Mouse (Mus musculus) erythroblast, embryonic 14.5 days (primary cell): ENCODE data around the gene Acta1. TPM values are rescaled to one million over a fixed set of nuclear protein-coding genes. Genes with fewer than 3 reads are reported as not detected.

Source experiments
- H3K27me3 ChIP-seq: 2 replicates; pipeline ENCODE4 v1.6.1; 2012; ENCODE audit warnings: inconsistent platforms; ENCODE audit not compliant: control insufficient read depth
- H3K36me3 ChIP-seq: 2 replicates; pipeline ENCODE4 v1.6.1; 2012; ENCODE audit warnings: mild to moderate bottlenecking, inconsistent platforms; ENCODE audit not compliant: control insufficient read depth
- H3K4me1 ChIP-seq: 2 replicates; pipeline ENCODE4 v1.6.1; 2012; ENCODE audit warnings: inconsistent platforms; ENCODE audit not compliant: control insufficient read depth
- H3K4me3 ChIP-seq: replicated peaks from 2 replicates; pipeline ENCODE3; 2012; ENCODE audit warnings: moderate library complexity, mild to moderate bottlenecking, inconsistent platforms
- H3K9me3 ChIP-seq: 2 replicates; pipeline ENCODE4 v1.6.1; 2012; ENCODE audit warnings: low read length, inconsistent platforms, mixed read lengths; ENCODE audit not compliant: control insufficient read depth
- GATA1 ChIP-seq: IDR thresholded peaks from 2 replicates; pipeline ENCODE4 v1.6.1; 2012; ENCODE audit warnings: low read length, inconsistent platforms, mixed read lengths
- TAL1 ChIP-seq: IDR thresholded peaks from 3 replicates; pipeline ENCODE4 v1.6.1; 2012; ENCODE audit warnings: low read length, inconsistent platforms, mixed read lengths
- polyA plus RNA-seq: library from polyadenylated mRNA; stranded (reverse); fragments of >175 nt; gene quantifications from 2 replicates; pipeline ENCODE4 v1.2.3, GENCODE M21; 2012

Acta1 gene
- 0.29 and 0.44 TPM in 2 replicates for polyA plus RNA-seq

DNA sequence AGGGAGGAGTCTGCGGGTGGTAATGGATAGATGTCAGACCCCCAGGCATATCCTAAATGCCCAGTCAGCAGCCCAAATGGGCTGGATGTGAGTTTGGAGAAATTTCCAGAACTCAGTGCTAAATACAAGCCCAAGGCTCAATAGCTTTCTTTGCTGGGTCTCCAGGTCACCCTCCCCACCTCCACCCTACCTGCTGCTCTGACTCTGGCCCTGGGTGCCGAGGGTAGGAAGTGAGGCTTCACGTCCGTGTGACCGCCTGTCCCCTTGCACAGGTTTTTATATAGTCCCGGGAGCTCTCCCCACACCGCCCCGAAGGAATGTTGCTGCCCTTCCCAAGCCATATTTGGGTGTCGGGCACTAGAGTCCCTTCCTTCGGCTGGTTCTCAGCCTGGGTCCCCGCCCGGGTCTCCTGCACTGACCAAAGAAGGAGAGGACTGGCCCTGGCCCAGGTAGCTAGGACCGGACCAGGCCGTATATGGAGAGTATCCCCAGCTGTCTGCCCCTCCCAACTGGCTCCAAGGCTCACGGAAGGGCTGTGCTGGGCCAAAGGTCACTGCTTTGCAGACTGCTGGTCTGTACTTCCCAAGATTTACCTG lies at the start of gene Acta1:
Acta1 (minus strand) TSS at position 250 of the 596 bp plus-strand sequence.
- Histone ChIP-seq H3K27me3 (peaks cover 69% of the 10 kb centered on the region), H3K36me3 (peaks cover 28% of the 10 kb centered on the region), H3K4me3 (no peak within 1 kb of the TSS), H3K4me1 (peaks cover 4% of the 10 kb centered on the region), H3K9me3 (peaks cover 11% of the 10 kb centered on the region; the same call in 1 of the 2 replicates)
- TF ChIP-seq GATA1, result no peak
- TF ChIP-seq TAL1, result no peak

DNA sequence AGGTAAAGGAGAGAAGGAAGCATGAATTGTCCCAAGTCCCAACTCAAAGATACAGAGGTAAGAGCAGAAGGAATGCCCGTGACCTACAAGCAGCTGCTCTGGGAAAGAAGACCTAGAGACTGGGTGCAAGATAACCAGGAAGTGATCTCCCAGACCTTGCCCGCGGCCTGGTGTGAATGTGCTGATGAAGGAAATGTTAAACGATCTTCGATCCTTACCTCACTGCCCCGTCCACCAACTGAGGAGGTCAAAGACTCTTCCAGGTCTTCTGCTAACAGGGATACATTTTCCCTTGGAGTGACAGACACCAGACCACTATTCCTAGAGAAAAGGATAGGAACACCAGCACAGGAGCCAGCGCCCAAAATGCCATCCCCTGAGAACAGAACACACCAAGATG lies 34.5 kb upstream of the Acta1 start:
- TF ChIP-seq GATA1, result no peak
- no peak for TF ChIP-seq TAL1
- Histone ChIP-seq H3K36me3 (peaks cover 97% of the 10 kb centered on the region), H3K27me3 (no peaks in the 10 kb centered on the region), H3K4me3 (no peak overlapping the region), H3K9me3 (no peaks in the 10 kb centered on the region), H3K4me1 (no peaks in the 10 kb centered on the region)

DNA sequence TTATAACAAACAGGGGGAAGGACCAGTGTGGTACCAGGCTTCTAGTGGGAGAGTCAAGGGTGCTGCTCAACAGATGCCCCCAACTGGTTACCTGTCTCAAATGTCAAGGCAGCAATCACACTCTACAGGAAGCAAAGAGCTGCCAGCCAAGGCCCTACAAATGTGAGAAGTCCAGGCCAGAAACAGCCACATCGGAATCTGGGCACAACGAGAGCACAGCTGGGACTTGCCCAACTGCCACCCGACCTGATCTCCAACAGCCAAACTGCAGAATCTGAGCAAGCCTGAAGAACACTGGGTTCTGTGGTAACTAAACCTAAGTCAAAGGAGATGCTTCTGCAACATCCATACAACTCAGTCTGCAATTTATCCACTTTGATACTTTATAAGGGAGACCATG lies 31.1 kb upstream of the Acta1 start:
- no peak overlapping the region for H3K4me3 ChIP-seq
- no peaks in the 10 kb centered on the region for H3K9me3 ChIP-seq
- peaks cover 97% of the 10 kb centered on the region for H3K36me3 ChIP-seq
- H3K27me3 ChIP-seq, result no peaks in the 10 kb centered on the region
- no peaks in the 10 kb centered on the region for H3K4me1 ChIP-seq
- no peak for TF ChIP-seq GATA1
- TF ChIP-seq TAL1, result no peak

DNA sequence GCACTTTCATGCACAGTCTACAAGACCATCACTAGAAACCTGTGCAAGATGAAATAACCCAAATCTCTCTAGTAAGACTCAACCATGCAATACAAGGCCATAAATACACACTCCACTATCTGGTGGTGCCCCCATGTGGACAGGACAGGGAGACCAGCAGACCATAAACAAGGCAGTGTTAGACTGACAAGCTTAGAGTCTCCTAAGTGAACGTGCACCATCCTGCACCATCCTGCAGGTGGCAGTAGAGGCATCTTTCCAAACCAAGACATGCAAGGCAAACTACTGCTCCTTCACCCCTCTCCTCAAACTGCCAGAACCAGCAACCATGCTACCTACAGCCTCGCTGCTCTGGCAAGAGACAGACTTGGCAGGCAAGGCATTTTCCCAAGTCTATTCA lies 30.2 kb upstream of the Acta1 start:
- H3K9me3 ChIP-seq, result no peaks in the 10 kb centered on the region
- no peak overlapping the region for H3K4me3 ChIP-seq
- no peaks in the 10 kb centered on the region for H3K4me1 ChIP-seq
- TF ChIP-seq TAL1 (no peak), GATA1 (no peak)
- H3K27me3 ChIP-seq, result no peaks in the 10 kb centered on the region
- H3K36me3 ChIP-seq, result peaks cover 97% of the 10 kb centered on the region

DNA sequence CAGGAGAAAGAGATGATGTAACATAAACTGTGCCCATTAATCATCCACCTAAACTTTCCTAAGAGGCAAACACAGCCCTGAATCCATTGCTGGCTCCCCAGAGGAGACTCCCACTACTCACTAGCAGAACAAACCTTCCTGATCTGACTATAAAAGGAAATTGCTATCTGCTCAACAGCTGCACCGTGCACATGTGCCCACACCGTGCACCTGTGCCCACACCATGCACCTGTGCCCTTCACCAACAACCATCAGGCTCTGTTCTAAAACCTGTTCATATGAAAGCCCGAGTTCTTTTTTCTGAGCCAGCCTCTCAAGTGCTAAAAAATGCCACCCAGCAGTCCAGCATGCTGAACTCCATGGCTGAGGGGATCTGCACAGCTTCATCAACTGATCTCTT lies 20.1 kb upstream of the Acta1 start:
- TF ChIP-seq TAL1 (no peak), GATA1 (no peak)
- H3K9me3 ChIP-seq, result no peaks in the 10 kb centered on the region
- H3K36me3 ChIP-seq, result peaks cover 100% of the 10 kb centered on the region
- H3K27me3 ChIP-seq, result no peaks in the 10 kb centered on the region
- no peak overlapping the region for H3K4me3 ChIP-seq
- H3K4me1 ChIP-seq, result no peaks in the 10 kb centered on the region

DNA sequence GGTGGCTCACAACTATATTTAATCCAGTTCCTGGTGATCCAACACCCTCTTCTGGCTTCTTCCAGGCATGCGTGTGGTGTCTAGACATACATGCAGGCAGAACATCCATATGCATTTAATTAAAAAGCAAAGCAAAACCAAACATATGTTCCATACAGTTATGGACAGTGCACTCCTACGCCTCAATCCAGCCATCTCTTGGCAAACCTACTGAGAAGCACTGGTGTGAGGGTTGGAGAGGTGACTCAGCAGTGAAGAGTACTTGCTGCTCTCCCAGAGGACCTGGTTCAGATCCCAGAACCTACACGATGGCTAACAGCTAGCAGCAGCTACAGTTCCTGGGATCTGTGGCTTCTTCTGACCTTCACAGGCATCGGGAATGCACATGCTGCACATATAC lies 17.7 kb upstream of the Acta1 start:
- Histone ChIP-seq H3K4me1 (no peaks in the 10 kb centered on the region), H3K27me3 (no peaks in the 10 kb centered on the region), H3K4me3 (no peak overlapping the region), H3K36me3 (peaks cover 100% of the 10 kb centered on the region), H3K9me3 (no peaks in the 10 kb centered on the region)
- TF ChIP-seq GATA1 (no peak), TAL1 (no peak)

DNA sequence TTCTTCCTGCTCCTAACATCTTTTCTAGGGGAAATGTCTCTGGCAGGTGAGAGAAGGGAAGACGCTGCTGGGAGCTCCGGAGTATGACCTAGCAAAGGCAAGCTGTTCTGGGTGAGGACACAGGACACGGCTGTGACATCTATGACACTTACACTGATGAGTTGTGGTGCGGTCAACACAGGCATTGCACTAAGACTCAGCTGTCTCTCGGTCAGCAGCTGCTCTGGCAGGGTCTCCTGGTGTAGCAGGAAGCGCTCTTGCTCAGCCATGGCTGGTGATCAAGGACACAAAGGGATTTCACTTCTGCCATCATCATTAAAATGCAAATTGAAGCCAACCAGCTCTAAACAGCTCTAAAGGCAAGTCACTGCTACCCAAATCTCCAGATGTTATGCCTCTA lies 13.1 kb upstream of the Acta1 start:
- Histone ChIP-seq H3K27me3 (no peaks in the 10 kb centered on the region), H3K4me1 (no peaks in the 10 kb centered on the region)

GRCm38 (mm10) chr8:123902653-123903052 lies 8.1 kb upstream of the Acta1 start:
- TF ChIP-seq TAL1 (no peak), GATA1 (no peak)
- no peaks in the 10 kb centered on the region for H3K4me1 ChIP-seq
- no peaks in the 10 kb centered on the region for H3K27me3 ChIP-seq
- no peaks in the 10 kb centered on the region for H3K9me3 ChIP-seq
- no peak overlapping the region for H3K4me3 ChIP-seq
- H3K36me3 ChIP-seq, result peaks cover 96% of the 10 kb centered on the region

More for the DNA sequence above, 13.1 kb upstream of the Acta1 start:
- H3K36me3 ChIP-seq, result peaks cover 100% of the 10 kb centered on the region
- H3K4me3 ChIP-seq, result no peak overlapping the region
- TF ChIP-seq GATA1, result no peak
- TF ChIP-seq TAL1, result no peak
- H3K9me3 ChIP-seq, result no peaks in the 10 kb centered on the region

DNA sequence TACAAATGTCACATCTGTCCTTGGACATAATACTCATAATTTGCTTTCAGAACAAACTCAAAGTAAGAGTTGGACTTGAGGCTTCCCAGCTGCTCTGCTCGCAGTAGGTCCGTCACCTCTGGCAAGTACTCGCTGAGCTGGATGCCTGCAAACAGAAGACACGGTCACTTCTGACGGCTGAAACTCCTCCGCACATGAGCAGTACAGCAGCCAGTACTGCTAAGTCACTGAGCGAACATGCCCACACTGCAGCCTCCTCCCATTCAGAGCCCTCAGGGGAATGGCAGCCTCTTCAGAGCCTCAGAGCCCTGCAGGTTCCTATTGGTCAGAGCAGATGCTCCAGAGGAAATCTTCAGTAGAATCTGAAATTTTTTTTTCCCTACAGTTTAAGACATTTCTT lies 4.8 kb upstream of the Acta1 start:
- Histone ChIP-seq H3K9me3 (no peaks in the 10 kb centered on the region), H3K27me3 (peaks cover 21% of the 10 kb centered on the region), H3K36me3 (peaks cover 73% of the 10 kb centered on the region), H3K4me1 (no peaks in the 10 kb centered on the region), H3K4me3 (no peak overlapping the region)
- TF ChIP-seq GATA1, result no peak
- TF ChIP-seq TAL1, result no peak

GRCm38 (mm10) chr8:123898576-123898975 lies 4.0 kb upstream of the Acta1 start:
- no peak for TF ChIP-seq TAL1
- no peak for TF ChIP-seq GATA1
- Histone ChIP-seq H3K27me3 (peaks cover 29% of the 10 kb centered on the region), H3K4me3 (no peak overlapping the region), H3K9me3 (no peaks in the 10 kb centered on the region), H3K4me1 (no peaks in the 10 kb centered on the region), H3K36me3 (peaks cover 65% of the 10 kb centered on the region)
